Mouse (Mus musculus) gastrocnemius, postnatal 36 days (tissue): Measurements from ENCODE around the gene Nans. TPM values are rescaled to one million over a fixed set of nuclear protein-coding genes. Genes with fewer than 3 reads are reported as not detected.

Source experiments
- total RNA-seq, 2 experiments: library from RNA; stranded (reverse); gene quantifications; 2 replicates each; pipeline ENCODE4 v1.2.3; 2021

The Nans gene
- total RNA-seq, 2 experiments from 2014 or later: 15.6 to 18.0 TPM

Other genes starting within 250 kb of the Nans start
- gene Foxe1, start 145.6 kb upstream of the Nans start, total RNA-seq: not detected
- gene Trmo, start 99.8 kb upstream of the Nans start, total RNA-seq: 1 to 10 TPM; 2.1 to 2.5 TPM
- not detected for gene Hemgn, start 75.7 kb upstream of the Nans start, total RNA-seq
- 10 to 100 TPM; 54.4 to 64.0 TPM for gene Anp32b, start 38.3 kb upstream of the Nans start, total RNA-seq
- under 1 TPM; 0.36 to 0.37 TPM for gene Trim14, start 46.9 kb downstream of the Nans start, total RNA-seq
- gene Coro2a, start 113.0 kb downstream of the Nans start, total RNA-seq: under 1 TPM; 0.05 to 0.42 TPM
- under 1 TPM; 0.72 to 0.77 TPM for gene Tbc1d2, start 161.0 kb downstream of the Nans start, total RNA-seq